Mouse (Mus musculus) inflammation-experienced regulatory T-cells (primary cell): ENCODE results near the gene Fam204a. TPM values are rescaled to one million over a fixed set of nuclear protein-coding genes. Genes with fewer than 3 reads are reported as not detected.

Experiments
- polyA plus RNA-seq, 2 experiments: library from polyadenylated mRNA; unstranded; fragments of 100-300 nt; shearing (Covaris generic); gene quantifications; one replicate each; pipeline ENCODE4 v1.2.1; 2017

Fam204a gene
- 10 to 100 TPM; 41.4 to 62.8 TPM for polyA plus RNA-seq

DNA sequence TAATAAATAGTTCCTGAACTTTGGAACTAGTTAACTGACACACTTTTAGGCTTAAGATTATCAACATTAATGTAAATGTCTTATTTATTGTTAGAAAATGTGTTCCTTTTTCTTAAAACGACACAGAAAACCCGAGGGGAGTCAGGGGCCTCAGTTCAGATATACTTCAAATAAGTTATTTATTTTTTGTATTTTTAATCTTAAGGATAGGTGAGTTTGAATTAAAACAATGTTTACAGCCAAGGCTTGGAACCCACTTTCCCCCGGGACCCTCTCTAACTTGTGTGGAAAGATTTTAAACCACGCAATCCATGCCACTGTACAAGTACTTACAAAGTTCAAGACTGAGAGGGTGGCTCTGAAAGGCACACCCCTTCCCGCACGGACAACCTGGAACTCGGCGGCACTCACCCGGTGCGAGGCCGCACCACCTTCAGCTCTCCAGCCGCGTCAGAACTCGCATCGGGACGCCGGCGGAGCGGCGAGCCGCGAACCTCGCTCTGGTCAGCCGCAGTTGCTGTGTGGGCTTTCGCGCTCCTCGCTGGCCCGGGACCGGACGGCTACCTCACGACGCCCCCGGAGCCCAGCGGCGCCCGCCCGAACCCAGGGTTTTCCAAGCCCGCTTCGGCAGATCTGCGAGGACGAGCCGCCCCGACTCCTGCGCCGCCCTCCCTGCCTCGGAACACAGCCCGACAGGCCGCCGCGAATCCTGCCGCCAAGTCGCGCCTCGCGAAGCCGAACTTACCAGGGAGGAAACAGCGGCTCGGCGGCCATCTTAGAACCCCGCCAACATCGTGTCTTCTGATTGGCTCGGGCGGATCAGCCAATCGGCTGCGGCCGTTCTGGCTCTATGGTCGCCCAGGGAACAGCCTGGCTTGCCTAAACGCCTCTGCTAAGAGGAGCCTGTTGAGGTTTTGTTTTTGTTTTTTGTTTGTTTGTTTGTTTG lies at the start of gene Fam204a:
Fam204a (minus strand) TSS at position 803 of the 946 bp plus-strand sequence.

Other genes starting within 250 kb of the Fam204a start
- gene Prlhr, start 241.6 kb upstream of the Fam204a start, polyA plus RNA-seq = not detected